In the genomic region with DNA sequence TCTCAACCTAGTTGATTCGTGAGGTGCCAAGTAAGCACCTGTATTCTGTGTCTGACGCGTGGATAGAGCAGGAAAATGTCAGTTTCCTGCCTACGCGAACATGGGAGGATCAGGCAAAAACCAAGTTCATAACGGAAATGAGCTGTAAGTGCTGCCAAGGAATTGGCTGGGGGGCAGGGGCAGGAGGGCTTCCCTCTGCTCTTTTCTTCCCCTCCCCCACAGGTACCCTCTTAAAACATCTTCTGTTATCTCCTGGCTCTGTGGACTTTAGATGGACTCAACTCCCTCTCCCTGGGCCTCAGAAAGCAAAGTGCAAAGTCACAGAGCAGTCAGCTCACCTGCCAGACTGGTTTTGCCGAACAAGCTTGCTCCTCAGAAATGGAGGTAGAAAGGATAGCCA, we compare ENCODE assay signal across 12 mouse cellular contexts. TPM values are rescaled to one million over a fixed set of nuclear protein-coding genes. Genes with fewer than 3 reads are reported as not detected.
A peak's percentile ranks its signal among the peaks of the same experiment; 100 is the strongest.
DNase-seq lines count a peak whose midpoint lies in the region; ATAC-seq lines count a peak whose summit lies in the region.
"Had no signal": no experiment of that assay in that cellular context is flagged by ENCODE, and none has a peak within 500 bp of the region (broad histone marks: within the 10 kb centered on the region; RNA-seq: fewer than 3 reads in every experiment).

No protein-coding gene starts in this region.

- H3K4me1 ChIP-seq in megakaryocyte, embryonic 14.5 days: peaks cover 40% of the 10 kb centered on the region
- H3K4me1 ChIP-seq in stomach, embryonic 16.5 days (ENCODE audit: control insufficient read depth, insufficient read depth, low read length): peaks cover 10% of the 10 kb centered on the region; the same call in 1 of the 2 replicates

- no peaks in the 10 kb centered on the region for H3K27me3 ChIP-seq in megakaryocyte, embryonic 14.5 days (replicated peaks)
- H3K27me3 ChIP-seq in stomach, embryonic 16.5 days (ENCODE audit: control insufficient read depth, insufficient read depth, low read length): no peaks in the 10 kb centered on the region
- H3K27me3 ChIP-seq: embryonic facial prominence, embryonic 15.5 days; neural tube, embryonic 13.5 days had no signal

- H3K27ac ChIP-seq in stomach, embryonic 16.5 days (ENCODE audit: low read length): peak overlapping the region; percentile 92

- 47% methylated on average over 7 of the region's 7 CpGs for WGBS in stomach, embryonic 16.5 days

- DNase-seq in induced T-regulatory cell, adult 2 months (ENCODE audit: low read depth): peak; percentile 54
- DNase-seq in kidney, postnatal 14 days: peak; percentile 58
- DNase-seq in thymus, postnatal 25 days: no peak
- DNase-seq: gastrocnemius, postnatal 36 days; lung, adult 2 months; right cerebral cortex, postnatal 4 days had no signal

- peak overlapping the region; percentile 76 for H3K4me2 ChIP-seq in stomach, embryonic 16.5 days (ENCODE audit: low read depth, low read length)

- H3K9me3 ChIP-seq in megakaryocyte, embryonic 14.5 days: no peaks in the 10 kb centered on the region
- H3K9me3 ChIP-seq in stomach, embryonic 16.5 days (replicated peaks; ENCODE audit: control insufficient read depth, low read length): no peaks in the 10 kb centered on the region
- H3K9me3 ChIP-seq: embryonic facial prominence, embryonic 15.5 days; neural tube, embryonic 13.5 days had no signal

- peak overlapping the region; percentile 12 for H3K4me3 ChIP-seq in megakaryocyte, embryonic 14.5 days (replicated peaks)
- H3K4me3 ChIP-seq in stomach, embryonic 16.5 days (replicated peaks; ENCODE audit: low read length): no peak overlapping the region

- H3K36me3 ChIP-seq in megakaryocyte, embryonic 14.5 days (replicated peaks; ENCODE audit: low read length): peaks cover 23% of the 10 kb centered on the region
- H3K36me3 ChIP-seq in stomach, embryonic 16.5 days (ENCODE audit: control insufficient read depth, insufficient read depth, low read length): peaks cover 14% of the 10 kb centered on the region; the same call in 1 of the 2 replicates

- ATAC-seq in megakaryocyte, adult 5-6 weeks (ENCODE audit: poor library complexity, severe bottlenecking): no peak
- ATAC-seq in stomach, embryonic 16.5 days (ENCODE audit: insufficient read depth, low FRiP score): no peak
- no peak for ATAC-seq in erythroid progenitor cell, adult 5-6 weeks (replicated peaks; ENCODE audit: low FRiP score, poor library complexity, severe bottlenecking)

- H3K9ac ChIP-seq in stomach, embryonic 16.5 days (ENCODE audit: low read length): no peak overlapping the region

RNA-seq across cellular contexts. Expression of gene Hdhd3, which starts 0.3 kb away (rescaled TPM):
- 1.5 TPM in 1 of 2 replicates, not detected in the other for polyA plus RNA-seq in megakaryocyte, embryonic 14.5 days (2012; ENCODE audit: insufficient read depth, low replicate concordance)
- total RNA-seq in megakaryocyte, adult 5-6 weeks (2015): 0.14 TPM in 1 of 2 replicates, not detected in the other
- total RNA-seq in megakaryocyte, adult 5-6 weeks (2017): not detected in 2 replicates
- 30.0 and 32.1 TPM in 2 replicates for polyA plus RNA-seq in stomach, embryonic 16.5 days (2015; fragmentation: Nextera tagmentation; extraction: Ambion mirVana)
- not detected in 2 replicates for total RNA-seq in erythroid progenitor cell, adult 5-6 weeks (2015; ENCODE audit: low replicate concordance)
- total RNA-seq in erythroid progenitor cell, adult 5-6 weeks (2017; ENCODE audit: low replicate concordance): not detected in 2 replicates

RNA-seq across cellular contexts. Expression of gene Alad, which starts 16.7 kb away (rescaled TPM):
- 28.3 and 75.7 TPM in 2 replicates for polyA plus RNA-seq in megakaryocyte, embryonic 14.5 days (2012; ENCODE audit: insufficient read depth, low replicate concordance)
- total RNA-seq in megakaryocyte, adult 5-6 weeks (2015): 12.5 and 16.9 TPM in 2 replicates
- total RNA-seq in megakaryocyte, adult 5-6 weeks (2017): 5.1 and 9.2 TPM in 2 replicates
- 144 and 150 TPM in 2 replicates for polyA plus RNA-seq in stomach, embryonic 16.5 days (2015; fragmentation: Nextera tagmentation; extraction: Ambion mirVana)
- 510 and 532 TPM in 2 replicates for total RNA-seq in erythroid progenitor cell, adult 5-6 weeks (2015; ENCODE audit: low replicate concordance)
- total RNA-seq in erythroid progenitor cell, adult 5-6 weeks (2017; ENCODE audit: low replicate concordance): 271 and 392 TPM in 2 replicates

RNA-seq across cellular contexts. Expression of gene Pole3, which starts 21.9 kb away (rescaled TPM):
- 4.7 and 21.6 TPM in 2 replicates for polyA plus RNA-seq in megakaryocyte, embryonic 14.5 days (2012; ENCODE audit: insufficient read depth, low replicate concordance)
- total RNA-seq in megakaryocyte, adult 5-6 weeks (2015): 22.8 and 22.9 TPM in 2 replicates
- total RNA-seq in megakaryocyte, adult 5-6 weeks (2017): 28.6 and 38.4 TPM in 2 replicates
- 76.0 and 77.8 TPM in 2 replicates for polyA plus RNA-seq in stomach, embryonic 16.5 days (2015; fragmentation: Nextera tagmentation; extraction: Ambion mirVana)
- 45.4 and 74.2 TPM in 2 replicates for total RNA-seq in erythroid progenitor cell, adult 5-6 weeks (2015; ENCODE audit: low replicate concordance)
- 51.3 and 53.0 TPM in 2 replicates for total RNA-seq in erythroid progenitor cell, adult 5-6 weeks (2017; ENCODE audit: low replicate concordance)

RNA-seq across cellular contexts. Expression of gene 4933430I17Rik, which starts 22.2 kb away (rescaled TPM):
- not detected in 2 replicates for polyA plus RNA-seq in megakaryocyte, embryonic 14.5 days (2012; ENCODE audit: insufficient read depth, low replicate concordance)
- total RNA-seq in megakaryocyte, adult 5-6 weeks (2015): 0.31 TPM in 1 of 2 replicates, not detected in the other
- 0.26 TPM in 1 of 2 replicates, not detected in the other for total RNA-seq in megakaryocyte, adult 5-6 weeks (2017)
- polyA plus RNA-seq in stomach, embryonic 16.5 days (2015; fragmentation: Nextera tagmentation; extraction: Ambion mirVana): 0.31 TPM in 1 of 2 replicates, not detected in the other
- not detected in 2 replicates for total RNA-seq in erythroid progenitor cell, adult 5-6 weeks (2015; ENCODE audit: low replicate concordance)
- total RNA-seq in erythroid progenitor cell, adult 5-6 weeks (2017; ENCODE audit: low replicate concordance): 0.90 TPM in 1 of 2 replicates, not detected in the other
- total RNA-seq: gastrocnemius, postnatal 36 days had no signal

RNA-seq across cellular contexts. Expression of gene Bspry, which starts 23.1 kb away (rescaled TPM):
- polyA plus RNA-seq in megakaryocyte, embryonic 14.5 days (2012; ENCODE audit: insufficient read depth, low replicate concordance): not detected in 2 replicates
- total RNA-seq in megakaryocyte, adult 5-6 weeks (2015): 0.57 TPM in 1 of 2 replicates, not detected in the other
- total RNA-seq in megakaryocyte, adult 5-6 weeks (2017): 0.08 and 0.18 TPM in 2 replicates
- polyA plus RNA-seq in stomach, embryonic 16.5 days (2015; fragmentation: Nextera tagmentation; extraction: Ambion mirVana): 29.3 and 35.5 TPM in 2 replicates
- not detected in 2 replicates for total RNA-seq in erythroid progenitor cell, adult 5-6 weeks (2015; ENCODE audit: low replicate concordance)
- not detected in 2 replicates for total RNA-seq in erythroid progenitor cell, adult 5-6 weeks (2017; ENCODE audit: low replicate concordance)

Comparison
In these comparisons a context has a peak if more than half of its experiments do, and no peak if none do; other contexts are left out.
1. RNA of gene Alad, which starts 16.7 kb away (total RNA-seq): 271 to 532 TPM in erythroid progenitor cell, adult 5-6 weeks; 5.1 to 16.9 TPM in megakaryocyte, adult 5-6 weeks; every median in the first group is over 10 times any median in the second.